Mouse (Mus musculus) liver, embryonic 16.5 days (tissue): ENCODE data around the gene Rab11a. TPM values are rescaled to one million over a fixed set of nuclear protein-coding genes. Genes with fewer than 3 reads are reported as not detected.

Experiments
- ATAC-seq: fragments of 200-750 bp; cut with Nextera tagmentation; 2 replicates; pipeline ENCODE4 v1.8.0; 2017; ENCODE audit warnings: low read depth, mild to moderate bottlenecking, moderate number of reproducible peaks, moderate library complexity
- H3K27ac ChIP-seq: fragments of 300-500 bp; sonication (generic); 2 replicates; pipeline ENCODE4 v1.5.1; 2014; ENCODE audit warnings: mild to moderate bottlenecking, low read length
- H3K27me3 ChIP-seq: fragments of 300-500 bp; sonication (generic); 2 replicates; pipeline ENCODE4 v1.6.1; 2014; ENCODE audit warnings: low read depth, low read length, mixed read lengths; ENCODE audit not compliant: control insufficient read depth, insufficient read depth
- H3K36me3 ChIP-seq: fragments of 300-500 bp; sonication (generic); 2 replicates; pipeline ENCODE4 v1.6.1; 2014; ENCODE audit warnings: mild to moderate bottlenecking; ENCODE audit not compliant: control insufficient read depth, insufficient read depth
- H3K4me1 ChIP-seq: fragments of 300-500 bp; sonication (generic); 2 replicates; pipeline ENCODE4 v1.6.1; 2014; ENCODE audit warnings: low read depth, low read length, mixed read lengths; ENCODE audit not compliant: control insufficient read depth
- H3K4me2 ChIP-seq: fragments of 300-500 bp; sonication (generic); 2 replicates; pipeline ENCODE4 v1.6.1; 2014; ENCODE audit warnings: low read depth, low read length, mixed read lengths
- H3K4me3 ChIP-seq: fragments of 300-500 bp; sonication (generic); 2 replicates; pipeline ENCODE4 v1.5.1; 2014; ENCODE audit warnings: low read depth, mild to moderate bottlenecking, low read length
- H3K9ac ChIP-seq: fragments of 300-500 bp; sonication (generic); 2 replicates; pipeline ENCODE4 v1.6.1; 2014; ENCODE audit warnings: low read depth, low read length
- H3K9me3 ChIP-seq: fragments of 300-500 bp; sonication (generic); replicated peaks from 2 replicates; pipeline ENCODE4 v1.6.1; 2016; ENCODE audit warnings: low read length; ENCODE audit not compliant: control insufficient read depth
- WGBS: fragments of 180-500 bp; shearing (Covaris S2); extraction: QIAGEN DNeasy Blood & Tissue Kit; methylation state at CpG from one replicate; pipeline ENCODE4 v1.1.7; 2014; ENCODE audit not compliant: insufficient replicate concordance; 5-methylcytosine and 5-hydroxymethylcytosine counted together
- polyA plus RNA-seq: library from polyadenylated mRNA; unstranded; fragments of >200 nt; fragmentation: Nextera tagmentation; extraction: Ambion mirVana; gene quantifications from 2 replicates; pipeline ENCODE4 v1.2.1, GENCODE M21; 2015

Gene Rab11a
- polyA plus RNA-seq, 1 experiment from 2014 or later, result 198 TPM

DNA sequence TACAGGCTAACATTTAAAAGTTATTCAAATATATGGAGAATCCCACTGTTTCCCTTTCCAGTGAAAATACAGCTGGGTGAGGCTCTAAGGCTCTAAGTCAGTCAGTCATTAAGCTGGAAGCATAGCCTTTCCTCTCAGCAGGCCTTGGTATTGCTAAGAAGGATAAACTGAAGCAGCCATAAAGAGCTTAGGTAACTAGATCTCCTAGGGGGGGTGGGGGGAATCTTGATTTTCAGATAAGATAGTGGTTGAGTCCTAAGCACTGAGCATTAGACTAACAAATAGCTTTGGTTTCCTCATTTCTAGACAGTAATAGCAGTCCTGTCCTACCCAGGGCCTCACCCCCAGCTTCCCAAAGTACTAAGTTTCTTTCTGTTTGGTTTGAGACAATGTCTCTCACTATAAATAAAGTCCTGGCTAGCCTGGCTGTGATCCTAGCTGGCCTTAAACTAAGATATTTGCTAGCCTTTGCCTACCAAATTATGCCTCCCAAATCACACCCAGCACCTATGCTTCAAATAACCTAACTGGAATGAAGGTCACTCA is 34.1 kb downstream of the Rab11a start:
- Histone ChIP-seq H3K4me1 (peaks cover 6% of the 10 kb centered on the region; the same call in 1 of the 2 replicates), H3K27me3 (no peaks in the 10 kb centered on the region), H3K9me3 (no peaks in the 10 kb centered on the region), H3K4me3 (no peak overlapping the region), H3K4me2 (no peak overlapping the region), H3K36me3 (peaks cover 3% of the 10 kb centered on the region; the same call in 1 of the 2 replicates), H3K9ac (no peak overlapping the region), H3K27ac (no peak overlapping the region)
- no peak for ATAC-seq

DNA sequence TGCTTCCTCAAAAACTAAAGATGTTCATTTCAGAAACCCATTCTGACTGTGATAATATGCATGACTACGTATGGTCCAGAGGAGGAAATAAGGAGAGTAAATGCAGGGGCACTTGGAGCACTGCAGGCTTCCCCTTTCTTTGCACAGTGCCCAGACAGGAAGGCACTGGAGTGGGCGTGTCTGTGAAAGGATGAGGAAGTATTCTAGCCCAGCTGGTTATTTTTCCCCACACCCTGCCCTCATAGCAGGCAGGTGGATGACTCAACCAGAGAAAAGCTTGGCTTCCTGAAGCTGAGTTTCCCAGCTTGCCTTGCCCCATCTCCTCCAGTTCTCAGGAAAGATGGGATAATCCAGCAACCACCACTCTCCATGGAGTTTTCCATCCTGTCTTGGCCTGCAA is 34.6 kb downstream of the Rab11a start:
- Histone ChIP-seq H3K9ac (no peak overlapping the region), H3K27ac (no peak overlapping the region), H3K4me3 (no peak overlapping the region), H3K27me3 (no peaks in the 10 kb centered on the region), H3K4me2 (no peak overlapping the region), H3K4me1 (peaks cover 6% of the 10 kb centered on the region; the same call in 1 of the 2 replicates), H3K36me3 (peaks cover under 1% of the 10 kb centered on the region; the same call in 1 of the 2 replicates), H3K9me3 (no peaks in the 10 kb centered on the region)
- WGBS, result 29% methylated on average over 2 of the region's 2 CpGs
- ATAC-seq, result no peak; the same call in 1 of the 2 replicates

DNA sequence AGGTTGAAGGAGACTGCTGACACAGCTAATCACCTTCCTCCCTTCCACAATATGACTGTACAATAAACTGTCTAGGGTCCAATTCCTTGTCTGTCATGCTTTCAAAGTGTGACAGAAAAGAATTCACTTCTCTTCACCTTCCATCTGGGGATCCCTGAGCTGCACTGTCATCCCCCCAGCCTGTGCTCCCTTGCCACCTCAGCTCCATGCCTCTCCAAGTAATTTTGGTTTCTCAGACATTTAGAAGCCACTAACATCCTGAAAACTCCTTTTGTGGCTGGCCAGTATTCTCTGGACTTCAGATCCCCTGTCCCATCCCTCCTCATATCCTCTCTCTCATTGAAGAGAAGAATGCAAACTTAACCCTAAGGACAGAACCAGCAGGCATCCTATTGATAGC is 35.2 kb downstream of the Rab11a start:
- Histone ChIP-seq H3K27me3 (no peaks in the 10 kb centered on the region), H3K4me2 (no peak overlapping the region), H3K27ac (no peak overlapping the region), H3K36me3 (no peaks in the 10 kb centered on the region), H3K4me1 (peaks cover 6% of the 10 kb centered on the region; the same call in 1 of the 2 replicates), H3K9me3 (no peaks in the 10 kb centered on the region), H3K9ac (no peak overlapping the region), H3K4me3 (no peak overlapping the region)
- ATAC-seq, result no peak

DNA sequence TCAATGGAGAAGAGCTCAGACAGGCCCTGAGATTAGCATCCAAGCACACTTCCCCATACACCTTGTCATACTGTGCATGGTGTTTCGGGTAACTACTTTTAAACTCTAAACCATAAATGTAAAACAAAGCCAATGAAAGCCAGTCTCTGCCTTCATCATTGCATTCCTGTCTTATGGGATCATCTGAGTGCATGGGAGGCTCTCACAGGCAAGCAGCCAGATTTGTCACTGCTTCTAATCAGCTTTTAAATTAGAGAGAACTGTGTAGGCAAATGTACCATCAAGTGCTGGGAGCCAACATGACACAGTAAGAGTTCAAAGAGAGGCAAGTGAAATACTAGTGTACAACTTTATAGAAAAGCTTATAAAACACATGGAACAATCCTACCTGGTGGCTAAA is 35.9 kb downstream of the Rab11a start:
- no peak overlapping the region for H3K9ac ChIP-seq
- H3K4me1 ChIP-seq, result peaks cover 6% of the 10 kb centered on the region; the same call in 1 of the 2 replicates
- WGBS, result 70% methylated on average over 1 of the region's 1 CpGs
- H3K4me2 ChIP-seq, result no peak overlapping the region
- H3K9me3 ChIP-seq, result no peaks in the 10 kb centered on the region
- H3K36me3 ChIP-seq, result no peaks in the 10 kb centered on the region
- H3K27ac ChIP-seq, result no peak overlapping the region
- H3K27me3 ChIP-seq, result no peaks in the 10 kb centered on the region
- no peak overlapping the region for H3K4me3 ChIP-seq
- ATAC-seq, result no peak

DNA sequence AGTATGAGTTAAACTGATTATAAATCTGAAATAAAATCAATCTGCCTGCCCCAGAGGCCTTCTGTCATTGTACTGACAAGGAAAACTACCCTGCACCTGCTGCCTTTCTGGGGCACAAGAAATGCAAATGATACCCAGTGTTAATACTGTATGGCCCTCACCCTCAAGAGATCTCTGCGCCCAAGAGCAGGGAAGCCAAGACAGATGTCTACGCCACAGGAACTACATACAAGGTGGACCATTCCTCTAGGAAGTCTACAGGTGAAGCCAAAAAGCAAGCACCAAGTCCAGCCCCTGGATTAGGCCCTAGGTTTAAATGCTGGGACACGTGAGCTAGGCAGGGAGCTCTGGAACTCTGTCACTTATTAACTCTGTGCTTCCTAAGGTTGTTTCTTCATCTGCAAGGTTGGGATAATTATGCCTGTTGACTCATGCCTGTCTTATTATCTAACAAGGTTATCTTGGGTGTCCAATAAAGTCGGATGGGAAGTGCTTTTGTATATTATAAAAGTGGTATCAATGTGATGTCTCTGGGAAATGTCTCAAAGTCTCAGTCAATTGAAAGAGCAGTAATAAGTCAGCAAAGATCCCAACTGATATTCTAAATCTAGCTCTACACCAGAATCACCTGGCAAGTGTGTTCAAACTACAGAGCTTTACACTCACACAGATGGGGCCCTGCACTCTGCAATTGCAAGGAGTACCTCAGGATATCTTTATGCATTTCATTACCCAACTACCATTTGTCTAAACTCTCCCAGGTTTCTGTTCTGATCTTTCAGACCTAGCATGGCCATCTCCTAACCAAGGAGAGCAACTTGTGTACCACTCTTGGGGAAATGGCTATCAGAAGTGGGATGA is 36.9 kb downstream of the Rab11a start:
- Histone ChIP-seq H3K9me3 (no peaks in the 10 kb centered on the region), H3K4me1 (peaks cover 6% of the 10 kb centered on the region; the same call in 1 of the 2 replicates), H3K36me3 (no peaks in the 10 kb centered on the region), H3K4me2 (no peak overlapping the region), H3K4me3 (no peak overlapping the region), H3K9ac (no peak overlapping the region), H3K27me3 (no peaks in the 10 kb centered on the region), H3K27ac (no peak overlapping the region)
- WGBS, result 57% methylated on average over 4 of the region's 4 CpGs
- ATAC-seq, result no peak

DNA sequence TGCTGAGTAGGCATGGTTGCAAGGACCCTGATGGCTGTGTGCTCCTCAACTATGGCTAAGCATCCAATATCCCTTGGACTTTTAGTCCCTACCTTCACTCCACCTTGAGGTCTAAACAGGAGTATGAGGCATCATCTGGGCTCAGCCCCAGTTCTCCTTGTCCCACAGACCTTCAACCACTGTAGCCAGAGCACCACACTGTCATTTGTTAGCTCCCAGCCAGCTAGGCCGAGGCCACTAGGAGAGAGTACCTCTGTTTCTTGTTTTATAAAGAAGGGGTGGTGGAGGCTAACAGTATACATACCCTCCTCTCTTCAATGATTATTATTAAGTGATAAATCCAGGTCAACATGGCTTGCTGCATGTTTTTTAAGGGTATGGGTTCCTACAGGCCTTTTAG is 39.0 kb downstream of the Rab11a start:
- WGBS, result 81% methylated on average over 1 of the region's 1 CpGs
- H3K9ac ChIP-seq, result no peak overlapping the region
- ATAC-seq, result no peak

DNA sequence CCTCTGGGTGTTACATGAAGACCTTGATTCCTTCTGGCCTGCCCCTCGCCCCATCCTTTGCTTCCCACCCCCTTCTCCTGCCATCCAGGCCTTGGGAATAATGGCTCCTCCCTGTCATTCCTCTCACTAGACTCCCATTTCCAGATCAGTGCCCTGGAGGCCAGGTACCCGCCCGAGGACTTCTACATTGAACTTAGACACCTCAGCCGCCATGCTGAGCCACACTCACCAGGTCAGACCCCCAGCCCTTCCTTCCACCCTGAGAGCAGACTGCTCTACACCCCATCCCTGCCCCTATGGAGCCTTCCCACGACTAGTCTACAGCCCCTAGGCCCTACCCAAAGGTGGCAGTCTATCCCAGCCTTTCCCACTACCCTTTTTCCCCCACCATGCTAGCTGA is 39.9 kb downstream of the Rab11a start:
- Histone ChIP-seq H3K9ac (no peak overlapping the region), H3K36me3 (peaks cover 3% of the 10 kb centered on the region; the same call in 1 of the 2 replicates), H3K27me3 (no peaks in the 10 kb centered on the region), H3K9me3 (no peaks in the 10 kb centered on the region), H3K27ac (no peak overlapping the region), H3K4me2 (no peak overlapping the region), H3K4me1 (peaks cover 6% of the 10 kb centered on the region; the same call in 1 of the 2 replicates), H3K4me3 (no peak overlapping the region)
- no peak for ATAC-seq
- 60% methylated on average over 5 of the region's 5 CpGs for WGBS

More for the DNA sequence above, 39.0 kb downstream of the Rab11a start:
- Histone ChIP-seq H3K4me1 (peaks cover 6% of the 10 kb centered on the region; the same call in 1 of the 2 replicates), H3K4me2 (no peak overlapping the region), H3K4me3 (no peak overlapping the region), H3K9me3 (no peaks in the 10 kb centered on the region), H3K36me3 (peaks cover 3% of the 10 kb centered on the region; the same call in 1 of the 2 replicates), H3K27ac (no peak overlapping the region), H3K27me3 (no peaks in the 10 kb centered on the region)

DNA sequence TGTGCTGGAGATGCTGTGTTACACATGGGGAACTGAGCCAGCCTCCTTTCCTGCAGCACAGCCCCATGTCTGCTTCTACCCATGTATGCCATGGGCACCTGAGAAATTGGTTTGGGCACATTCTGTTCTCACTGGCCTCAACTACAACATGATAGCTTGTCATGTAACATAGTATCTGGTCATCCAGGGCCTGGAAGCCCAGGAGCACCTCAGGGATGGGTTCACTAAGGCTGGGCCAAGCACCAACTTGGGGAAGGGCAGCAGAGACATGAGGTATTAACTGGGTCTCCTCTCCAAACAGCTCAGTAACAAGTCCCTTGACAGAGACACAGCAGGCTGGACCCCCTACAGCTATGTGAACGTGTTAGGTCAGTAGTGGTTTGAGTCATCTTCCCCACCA is 40.6 kb downstream of the Rab11a start:
- Histone ChIP-seq H3K4me2 (no peak overlapping the region), H3K4me1 (peaks cover 6% of the 10 kb centered on the region; the same call in 1 of the 2 replicates), H3K9me3 (no peaks in the 10 kb centered on the region), H3K36me3 (peaks cover 3% of the 10 kb centered on the region; the same call in 1 of the 2 replicates), H3K9ac (no peak overlapping the region), H3K27ac (no peak overlapping the region), H3K4me3 (no peak overlapping the region), H3K27me3 (no peaks in the 10 kb centered on the region)
- 63% methylated on average over 1 of the region's 1 CpGs for WGBS
- no peak for ATAC-seq

DNA sequence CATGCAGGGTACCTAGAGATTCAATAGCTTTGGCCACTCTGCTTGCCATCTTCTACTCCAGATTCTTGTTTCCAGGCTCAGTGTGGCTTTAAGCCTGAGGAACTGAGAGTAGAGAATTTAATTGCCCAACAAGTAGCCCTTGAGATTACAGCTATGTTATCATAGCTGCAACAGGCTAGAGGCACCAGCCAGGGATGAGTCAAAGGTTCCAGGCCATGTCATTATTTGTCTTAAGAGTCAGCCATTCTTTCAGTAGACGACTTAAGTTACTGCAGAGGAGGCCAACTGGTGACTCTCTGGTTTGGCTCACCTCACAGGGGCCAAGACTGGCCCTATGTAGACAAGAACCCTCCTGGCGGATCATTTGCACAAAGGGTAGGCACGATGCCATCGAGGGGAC is 41.2 kb downstream of the Rab11a start:
- no peak overlapping the region for H3K27ac ChIP-seq
- WGBS, result 75% methylated on average over 4 of the region's 4 CpGs
- H3K4me1 ChIP-seq, result peaks cover 4% of the 10 kb centered on the region; the same call in 1 of the 2 replicates
- no peak overlapping the region for H3K4me2 ChIP-seq
- no peak overlapping the region for H3K9ac ChIP-seq
- H3K9me3 ChIP-seq, result no peaks in the 10 kb centered on the region
- no peaks in the 10 kb centered on the region for H3K27me3 ChIP-seq
- ATAC-seq, result no peak
- peaks cover 3% of the 10 kb centered on the region; the same call in 1 of the 2 replicates for H3K36me3 ChIP-seq
- no peak overlapping the region for H3K4me3 ChIP-seq
